Mouse (Mus musculus): Measurements from ENCODE around the gene Rtn4rl1. TPM values are rescaled to one million over a fixed set of nuclear protein-coding genes. Genes with fewer than 3 reads are reported as not detected.
A peak's percentile ranks its signal among the peaks of the same experiment; 100 is the strongest.

Rtn4rl1 gene
- polyA plus RNA-seq, 1 experiment = 11.8 TPM

GRCm38 (mm10) chr11:75214081-75214950 is 20.7 kb downstream of the Rtn4rl1 start:
- WGBS = 17% methylated on average over 13 of the region's 13 CpGs
- peak overlapping the region; percentile 82 for H3K27ac ChIP-seq (ENCODE audit: insufficient read depth, low read depth, low read length)
- TF ChIP-seq CTCF (IDR thresholded peaks at IDR 0.05; ENCODE audit: extremely low read depth, insufficient read length, insufficient replicate concordance, low read depth, low read length) = no peak
- 0 out of 2 replicates have a peak, but pooled peaks have one; percentile 22 for TF ChIP-seq POLR2A (IDR thresholded peaks at IDR 0.05; ENCODE audit: low read depth, low read length)
- H3K27me3 ChIP-seq (ENCODE audit: control insufficient read depth, insufficient read depth, low read length) = no peaks in the 10 kb centered on the region
- H3K36me3 ChIP-seq (ENCODE audit: control insufficient read depth, insufficient read depth, low read length) = no peaks in the 10 kb centered on the region
- H3K4me3 ChIP-seq (ENCODE audit: low read depth, low read length) = peak overlapping the region; percentile 49
- peaks cover 41% of the 10 kb centered on the region for H3K4me1 ChIP-seq (ENCODE audit: control insufficient read depth, insufficient read depth, insufficient read length, low read length)

- no peak overlapping the region for H3K4me3 ChIP-seq (ENCODE audit: low read depth, low read length)
- TF ChIP-seq CTCF (IDR thresholded peaks at IDR 0.05; ENCODE audit: extremely low read depth, insufficient read length, insufficient replicate concordance, low read depth, low read length) (no peak), POLR2A (IDR thresholded peaks at IDR 0.05; ENCODE audit: low read depth, low read length) (no peak)
- H3K27ac ChIP-seq (ENCODE audit: insufficient read depth, low read depth, low read length) = no peak overlapping the region
- H3K36me3 ChIP-seq (ENCODE audit: control insufficient read depth, insufficient read depth, low read length) = no peaks in the 10 kb centered on the region
- no peaks in the 10 kb centered on the region for H3K27me3 ChIP-seq (ENCODE audit: control insufficient read depth, insufficient read depth, low read length)
- WGBS = 23% methylated on average over 9 of the region's 9 CpGs
- H3K4me1 ChIP-seq (ENCODE audit: control insufficient read depth, insufficient read depth, insufficient read length, low read length) = peaks cover 25% of the 10 kb centered on the region
These were observed 26.5 kb downstream of the Rtn4rl1 start for GRCm38 (mm10) chr11:75220115-75220514.

DNA sequence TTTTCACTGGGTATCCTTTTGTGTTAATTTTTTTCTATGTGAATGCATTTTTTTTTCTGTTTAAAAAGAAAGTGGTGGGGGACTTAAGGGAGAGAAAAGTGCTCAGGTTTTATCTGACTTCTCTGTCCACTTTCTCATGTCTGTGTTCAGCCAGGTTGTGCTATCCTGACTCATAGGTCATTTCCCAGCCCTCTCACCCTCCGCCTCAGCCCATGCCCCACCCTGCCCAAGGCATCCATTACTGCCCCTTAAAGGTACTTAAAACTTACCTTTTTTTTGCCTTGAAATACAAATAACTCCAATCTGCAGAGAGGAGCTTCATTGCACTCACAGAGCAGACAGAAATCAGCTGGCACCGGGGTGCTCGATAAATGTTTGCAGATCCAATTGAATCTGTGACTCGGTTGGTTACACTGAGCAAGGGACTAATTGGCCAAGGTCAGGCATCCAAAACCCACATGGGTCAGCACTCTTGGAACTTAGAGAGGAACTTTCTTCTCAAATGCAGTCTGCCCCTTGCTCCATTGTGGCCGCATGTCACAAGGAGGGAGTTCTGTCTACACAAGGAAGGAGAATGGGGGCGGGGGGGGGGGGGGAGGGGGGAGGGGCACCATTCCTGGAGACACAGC is 27.0 kb downstream of the Rtn4rl1 start:
- Histone ChIP-seq H3K27ac (ENCODE audit: insufficient read depth, low read depth, low read length) (no peak overlapping the region), H3K4me1 (ENCODE audit: control insufficient read depth, insufficient read depth, insufficient read length, low read length) (peaks cover 21% of the 10 kb centered on the region), H3K27me3 (ENCODE audit: control insufficient read depth, insufficient read depth, low read length) (no peaks in the 10 kb centered on the region), H3K36me3 (ENCODE audit: control insufficient read depth, insufficient read depth, low read length) (no peaks in the 10 kb centered on the region), H3K4me3 (ENCODE audit: low read depth, low read length) (no peak overlapping the region)
- no peak for TF ChIP-seq POLR2A (IDR thresholded peaks at IDR 0.05; ENCODE audit: low read depth, low read length)
- WGBS = 43% methylated on average over 5 of the region's 6 CpGs

GRCm38 (mm10) chr11:75224062-75224461 is 30.5 kb downstream of the Rtn4rl1 start:
- WGBS = 96% methylated on average over 12 of the region's 12 CpGs
- no peak for TF ChIP-seq POLR2A (IDR thresholded peaks at IDR 0.05; ENCODE audit: low read depth, low read length)
- no peak for TF ChIP-seq CTCF (IDR thresholded peaks at IDR 0.05; ENCODE audit: extremely low read depth, insufficient read length, insufficient replicate concordance, low read depth, low read length)

GRCm38 (mm10) chr11:75224835-75225234 is 31.3 kb downstream of the Rtn4rl1 start:
- H3K27me3 ChIP-seq (ENCODE audit: control insufficient read depth, insufficient read depth, low read length) = no peaks in the 10 kb centered on the region
- 90% methylated on average over 4 of the region's 4 CpGs for WGBS
- H3K27ac ChIP-seq (ENCODE audit: insufficient read depth, low read depth, low read length) = no peak overlapping the region
- no peak for TF ChIP-seq CTCF (IDR thresholded peaks at IDR 0.05; ENCODE audit: extremely low read depth, insufficient read length, insufficient replicate concordance, low read depth, low read length)
- no peak for TF ChIP-seq POLR2A (IDR thresholded peaks at IDR 0.05; ENCODE audit: low read depth, low read length)
- no peaks in the 10 kb centered on the region for H3K36me3 ChIP-seq (ENCODE audit: control insufficient read depth, insufficient read depth, low read length)
- peaks cover 7% of the 10 kb centered on the region; the same call in 1 of the 2 replicates for H3K4me1 ChIP-seq (ENCODE audit: control insufficient read depth, insufficient read depth, insufficient read length, low read length)
- no peak overlapping the region for H3K4me3 ChIP-seq (ENCODE audit: low read depth, low read length)

More at GRCm38 (mm10) chr11:75224062-75224461, 30.5 kb downstream of the Rtn4rl1 start:
- H3K36me3 ChIP-seq (ENCODE audit: control insufficient read depth, insufficient read depth, low read length) = no peaks in the 10 kb centered on the region
- H3K27me3 ChIP-seq (ENCODE audit: control insufficient read depth, insufficient read depth, low read length) = no peaks in the 10 kb centered on the region
- peaks cover 13% of the 10 kb centered on the region; the same call in 1 of the 2 replicates for H3K4me1 ChIP-seq (ENCODE audit: control insufficient read depth, insufficient read depth, insufficient read length, low read length)
- no peak overlapping the region for H3K4me3 ChIP-seq (ENCODE audit: low read depth, low read length)
- H3K27ac ChIP-seq (ENCODE audit: insufficient read depth, low read depth, low read length) = no peak overlapping the region

- Histone ChIP-seq H3K27ac (ENCODE audit: insufficient read depth, low read depth, low read length) (no peak overlapping the region), H3K4me1 (ENCODE audit: control insufficient read depth, insufficient read depth, insufficient read length, low read length) (peaks cover 2% of the 10 kb centered on the region; the same call in 1 of the 2 replicates), H3K36me3 (ENCODE audit: control insufficient read depth, insufficient read depth, low read length) (no peaks in the 10 kb centered on the region), H3K27me3 (ENCODE audit: control insufficient read depth, insufficient read depth, low read length) (no peaks in the 10 kb centered on the region), H3K4me3 (ENCODE audit: low read depth, low read length) (no peak overlapping the region)
- 74% methylated on average over 3 of the region's 3 CpGs for WGBS
- TF ChIP-seq POLR2A (IDR thresholded peaks at IDR 0.05; ENCODE audit: low read depth, low read length) (no peak), CTCF (IDR thresholded peaks at IDR 0.05; ENCODE audit: extremely low read depth, insufficient read length, insufficient replicate concordance, low read depth, low read length) (no peak)
These were observed 34.0 kb downstream of the Rtn4rl1 start for GRCm38 (mm10) chr11:75227632-75228031.

DNA sequence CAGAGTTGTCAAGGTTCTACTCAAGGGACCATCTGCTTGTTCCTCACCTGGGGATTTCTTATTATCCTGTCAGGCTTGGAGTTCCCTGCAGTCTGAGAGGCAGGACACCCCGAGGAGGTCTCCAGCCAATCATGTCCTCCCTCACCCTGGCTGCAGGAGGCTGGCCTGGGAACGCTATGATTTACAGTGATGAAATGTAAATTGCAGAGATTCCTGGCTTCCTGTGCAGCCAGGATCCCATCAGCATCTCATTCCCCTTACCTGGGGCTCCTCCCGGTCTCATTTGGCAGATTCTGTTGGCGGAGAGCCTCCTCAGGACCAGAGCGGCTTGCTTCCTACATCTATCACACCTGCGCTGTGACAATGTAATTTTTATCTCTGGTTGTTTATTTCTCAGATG is 35.7 kb downstream of the Rtn4rl1 start:
- WGBS = 72% methylated on average over 6 of the region's 6 CpGs
- no peak for TF ChIP-seq CTCF (IDR thresholded peaks at IDR 0.05; ENCODE audit: extremely low read depth, insufficient read length, insufficient replicate concordance, low read depth, low read length)
- no peak for TF ChIP-seq POLR2A (IDR thresholded peaks at IDR 0.05; ENCODE audit: low read depth, low read length)
- peaks cover 2% of the 10 kb centered on the region; the same call in 1 of the 2 replicates for H3K4me1 ChIP-seq (ENCODE audit: control insufficient read depth, insufficient read depth, insufficient read length, low read length)
- H3K36me3 ChIP-seq (ENCODE audit: control insufficient read depth, insufficient read depth, low read length) = no peaks in the 10 kb centered on the region
- H3K4me3 ChIP-seq (ENCODE audit: low read depth, low read length) = no peak overlapping the region
- H3K27ac ChIP-seq (ENCODE audit: insufficient read depth, low read depth, low read length) = no peak overlapping the region
- no peaks in the 10 kb centered on the region for H3K27me3 ChIP-seq (ENCODE audit: control insufficient read depth, insufficient read depth, low read length)

Data from small intestine, adult 2 months (tissue).